In genomic region chr2:128078859-128079258, GRCm38 (mm10) we compare ENCODE assay signal across 9 mouse cellular contexts. TPM values are rescaled to one million over a fixed set of nuclear protein-coding genes. Genes with fewer than 3 reads are reported as not detected.
DNase-seq lines count a peak whose midpoint lies in the region; ATAC-seq and TF ChIP-seq lines count a peak whose summit lies in the region.
"Had no signal": no experiment of that assay in that cellular context is flagged by ENCODE, and none has a peak within 500 bp of the region (broad histone marks: within the 10 kb centered on the region; RNA-seq: fewer than 3 reads in every experiment).

No protein-coding gene starts in this region.

- H3K4me1 ChIP-seq in embryonic fibroblast, embryonic 13.5 days (ENCODE audit: control insufficient read depth, insufficient read depth, low read length), result no peaks in the 10 kb centered on the region
- H3K4me1 ChIP-seq in limb, embryonic 11.5 days (ENCODE audit: control insufficient read depth, insufficient read depth, low read length), result no peaks in the 10 kb centered on the region

- no peaks in the 10 kb centered on the region for H3K9me3 ChIP-seq in limb, embryonic 11.5 days (ENCODE audit: control insufficient read depth, low read length)
- H3K9me3 ChIP-seq: embryonic facial prominence, embryonic 15.5 days had no signal

- no peak overlapping the region for H3K4me3 ChIP-seq in layer of hippocampus, adult 2 months
- H3K4me3 ChIP-seq in embryonic fibroblast, embryonic 13.5 days (ENCODE audit: insufficient read depth, low read length), result no peak overlapping the region
- H3K4me3 ChIP-seq in limb, embryonic 11.5 days (ENCODE audit: low read depth, low read length), result no peak overlapping the region
- H3K4me3 ChIP-seq: embryonic facial prominence, embryonic 15.5 days had no signal

- no peaks in the 10 kb centered on the region for H3K36me3 ChIP-seq in limb, embryonic 11.5 days (ENCODE audit: control insufficient read depth, insufficient read depth, low read length)
- H3K36me3 ChIP-seq: embryonic facial prominence, embryonic 15.5 days had no signal

- H3K27ac ChIP-seq in layer of hippocampus, adult 2 months, result no peak overlapping the region
- H3K27ac ChIP-seq in embryonic fibroblast, embryonic 13.5 days (ENCODE audit: insufficient read depth, low read length), result no peak overlapping the region
- no peak overlapping the region for H3K27ac ChIP-seq in limb, embryonic 11.5 days (replicated peaks; ENCODE audit: low read depth, low read length)
- H3K27ac ChIP-seq: embryonic facial prominence, embryonic 15.5 days had no signal

- ATAC-seq in limb, embryonic 11.5 days (ENCODE audit: insufficient number of reproducible peaks, low FRiP score, low TSS enrichment, low read depth), result no peak

- peak; percentile 63 for TF ChIP-seq CTCF in layer of hippocampus, adult 2 months (conservative IDR thresholded peaks at IDR 0.05)
- peak; percentile 44 for TF ChIP-seq CTCF in embryonic fibroblast, embryonic 13.5 days (IDR thresholded peaks at IDR 0.05; ENCODE audit: borderline replicate concordance, insufficient read depth, low read length)

- H3K9ac ChIP-seq in limb, embryonic 11.5 days (ENCODE audit: low read length), result no peak overlapping the region
- H3K9ac ChIP-seq: embryonic facial prominence, embryonic 15.5 days had no signal

- no peaks in the 10 kb centered on the region for H3K27me3 ChIP-seq in limb, embryonic 11.5 days (ENCODE audit: control insufficient read depth, insufficient read depth, low read length)

- no peak overlapping the region for H3K4me2 ChIP-seq in limb, embryonic 11.5 days (ENCODE audit: low read depth, severe bottlenecking)
- H3K4me2 ChIP-seq: embryonic facial prominence, embryonic 15.5 days had no signal

- WGBS in limb, embryonic 11.5 days, result 40% methylated on average over 5 of the region's 5 CpGs

- DNase-seq in layer of hippocampus, adult 2 months (ENCODE audit: low spot score in 2 of 2), result no peak
- no peak for DNase-seq in layer of hippocampus, adult 9-10 months (ENCODE audit: low spot score)
- DNase-seq in R1 (ENCODE audit: low read depth, low spot score), result peak; percentile 32
- DNase-seq in limb, embryonic 11.5 days (ENCODE audit: low spot score), result peak; percentile 51
- peak; percentile 53 for DNase-seq in thymus, postnatal 0 days (ENCODE audit: low spot score)
- DNase-seq in frontal cortex, postnatal 14 days (ENCODE audit: low spot score in 2 of 2), result no peak
- no peak for DNase-seq in layer of hippocampus, adult 11-12 months (ENCODE audit: low spot score)

- no peak for TF ChIP-seq POLR2A in embryonic fibroblast, embryonic 13.5 days (IDR thresholded peaks at IDR 0.05; ENCODE audit: low read depth, low read length)

RNA-seq across cellular contexts. Expression of gene Bcl2l11, which starts 47.0 kb away (rescaled TPM):
- 1 to 10 TPM; 5.6 to 9.0 TPM for total RNA-seq in layer of hippocampus, adult 2 months (2021)
- 16.4 and 22.3 TPM in 2 replicates for polyA plus RNA-seq in embryonic fibroblast, embryonic 13.5 days (2011; ENCODE audit: insufficient read length, low read depth, missing spikeins)
- 21.6 and 23.4 TPM in 2 replicates for polyA plus RNA-seq in limb, embryonic 11.5 days (2014; fragmentation: Nextera tagmentation; extraction: Ambion mirVana)
- 24.4 and 25.6 TPM in 2 replicates for polyA plus RNA-seq in thymus, postnatal 0 days (2015; fragmentation: Nextera tagmentation; extraction: Ambion mirVana)

Comparison
In these comparisons a context has a peak if more than half of its experiments do, and no peak if none do; other contexts are left out.
1. DNase-seq: peak in R1 (single experiment), limb, embryonic 11.5 days (single experiment) and thymus, postnatal 0 days (single experiment); none in layer of hippocampus, adult 2 months (0 of 2), layer of hippocampus, adult 9-10 months (single experiment), frontal cortex, postnatal 14 days (0 of 2) and layer of hippocampus, adult 11-12 months (single experiment).